Mouse (Mus musculus) limb, embryonic 11.5 days (tissue): ENCODE data around the gene Ube2d3. TPM values are rescaled to one million over a fixed set of nuclear protein-coding genes. Genes with fewer than 3 reads are reported as not detected.

ENCODE experiments used
- ATAC-seq: fragments of 200-750 bp; cut with Nextera tagmentation; 2 replicates; pipeline ENCODE4 v1.8.0; 2017; ENCODE audit warnings: low read depth; ENCODE audit not compliant: insufficient number of reproducible peaks, low FRiP score, low TSS enrichment
- DNase-seq: peaks from one replicate; pipeline ENCODE4 v3.0.0-alpha.2; 2015; ENCODE audit warnings: low spot score
- H3K27ac ChIP-seq: fragments of 300-500 bp; sonication (generic); replicated peaks from 2 replicates; pipeline ENCODE4 v1.5.1; 2014; ENCODE audit warnings: low read depth, mild to moderate bottlenecking, low read length
- H3K27me3 ChIP-seq: fragments of 300-500 bp; sonication (generic); 2 replicates; pipeline ENCODE4 v1.6.1; 2014; ENCODE audit warnings: mild to moderate bottlenecking, low read length, mixed read lengths; ENCODE audit not compliant: control insufficient read depth, insufficient read depth
- H3K36me3 ChIP-seq: fragments of 300-500 bp; sonication (generic); 2 replicates; pipeline ENCODE4 v1.6.1; 2014; ENCODE audit warnings: mild to moderate bottlenecking, low read length, moderate library complexity, mixed read lengths; ENCODE audit not compliant: control insufficient read depth, insufficient read depth
- H3K4me1 ChIP-seq: fragments of 300-500 bp; sonication (generic); 2 replicates; pipeline ENCODE4 v1.6.1; 2014; ENCODE audit warnings: low read length, mixed read lengths; ENCODE audit not compliant: control insufficient read depth, insufficient read depth
- H3K4me2 ChIP-seq: fragments of 300-500 bp; sonication (generic); 2 replicates; pipeline ENCODE4 v1.6.1; 2014; ENCODE audit warnings: low read depth, mild to moderate bottlenecking, moderate library complexity; ENCODE audit not compliant: severe bottlenecking
- H3K4me3 ChIP-seq: fragments of 300-500 bp; sonication (generic); 2 replicates; pipeline ENCODE4 v1.5.1; 2014; ENCODE audit warnings: low read depth, low read length
- H3K9ac ChIP-seq: fragments of 300-500 bp; sonication (generic); 2 replicates; pipeline ENCODE4 v1.6.1; 2014; ENCODE audit warnings: mild to moderate bottlenecking, low read length
- H3K9me3 ChIP-seq: fragments of 300-500 bp; sonication (generic); 2 replicates; pipeline ENCODE4 v1.6.1; 2016; ENCODE audit warnings: low read length; ENCODE audit not compliant: control insufficient read depth
- WGBS: fragments of 180-500 bp; shearing (Covaris S2); extraction: QIAGEN DNeasy Blood & Tissue Kit; methylation state at CpG from one replicate; pipeline ENCODE4 v1.1.7; 2014; 5-methylcytosine and 5-hydroxymethylcytosine counted together
- polyA plus RNA-seq: library from polyadenylated mRNA; unstranded; fragments of >200 nt; fragmentation: Nextera tagmentation; extraction: Ambion mirVana; gene quantifications from 2 replicates; pipeline ENCODE4 v1.2.1, GENCODE M21; 2014

The Ube2d3 gene
- polyA plus RNA-seq, 1 experiment from 2014 or later, result 639 TPM

DNA sequence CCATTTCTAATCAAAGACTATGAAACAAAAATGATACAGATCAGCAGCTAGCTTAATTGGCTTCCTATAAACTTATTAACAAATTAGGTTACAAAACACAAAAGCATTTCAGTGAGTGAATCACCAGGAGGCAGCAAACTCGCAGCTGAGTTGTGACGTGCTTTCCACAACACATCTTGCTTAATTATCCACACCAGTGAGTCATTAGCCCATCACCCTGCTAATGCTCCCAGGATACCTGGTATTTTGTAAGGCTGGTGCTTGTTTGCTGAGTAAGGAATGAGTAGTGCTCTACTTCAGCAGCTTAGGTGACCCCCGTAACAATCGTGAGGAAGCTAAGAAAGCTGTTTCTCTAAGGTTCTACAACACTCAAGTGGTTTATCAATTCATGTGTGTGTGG is 33.4 kb upstream of the Ube2d3 start:
- no peaks in the 10 kb centered on the region for H3K9me3 ChIP-seq
- H3K4me1 ChIP-seq, result no peaks in the 10 kb centered on the region
- no peak for ATAC-seq
- no peak overlapping the region for H3K4me3 ChIP-seq
- peaks cover 5% of the 10 kb centered on the region; the same call in 1 of the 2 replicates for H3K36me3 ChIP-seq
- no peak for DNase-seq
- no peak overlapping the region for H3K27ac ChIP-seq
- H3K4me2 ChIP-seq, result no peak overlapping the region
- 79% methylated on average over 4 of the region's 4 CpGs for WGBS
- no peak overlapping the region for H3K9ac ChIP-seq
- H3K27me3 ChIP-seq, result no peaks in the 10 kb centered on the region

- ATAC-seq (no peak), DNase-seq (no peak)
- WGBS, result 87% methylated on average over 9 of the region's 9 CpGs
- H3K27ac ChIP-seq, result no peak overlapping the region
- H3K36me3 ChIP-seq, result peaks cover 6% of the 10 kb centered on the region; the same call in 1 of the 2 replicates
- no peaks in the 10 kb centered on the region for H3K27me3 ChIP-seq
- no peak overlapping the region for H3K9ac ChIP-seq
- no peak overlapping the region for H3K4me2 ChIP-seq
- H3K4me3 ChIP-seq, result no peak overlapping the region
- no peaks in the 10 kb centered on the region for H3K9me3 ChIP-seq
- no peaks in the 10 kb centered on the region for H3K4me1 ChIP-seq
These were observed 30.6 kb upstream of the Ube2d3 start for GRCm38 (mm10) chr3:135407351-135407750.

- H3K9ac ChIP-seq, result no peak overlapping the region
- no peak overlapping the region for H3K4me3 ChIP-seq
- no peak for ATAC-seq
- no peak overlapping the region for H3K27ac ChIP-seq
- 94% methylated on average over 5 of the region's 5 CpGs for WGBS
- H3K4me2 ChIP-seq, result no peak overlapping the region
- no peaks in the 10 kb centered on the region for H3K4me1 ChIP-seq
- H3K27me3 ChIP-seq, result no peaks in the 10 kb centered on the region
- H3K9me3 ChIP-seq, result no peaks in the 10 kb centered on the region
- H3K36me3 ChIP-seq, result peaks cover 6% of the 10 kb centered on the region; the same call in 1 of the 2 replicates
- no peak for DNase-seq
These were observed 28.7 kb upstream of the Ube2d3 start for GRCm38 (mm10) chr3:135409219-135409618.

DNA sequence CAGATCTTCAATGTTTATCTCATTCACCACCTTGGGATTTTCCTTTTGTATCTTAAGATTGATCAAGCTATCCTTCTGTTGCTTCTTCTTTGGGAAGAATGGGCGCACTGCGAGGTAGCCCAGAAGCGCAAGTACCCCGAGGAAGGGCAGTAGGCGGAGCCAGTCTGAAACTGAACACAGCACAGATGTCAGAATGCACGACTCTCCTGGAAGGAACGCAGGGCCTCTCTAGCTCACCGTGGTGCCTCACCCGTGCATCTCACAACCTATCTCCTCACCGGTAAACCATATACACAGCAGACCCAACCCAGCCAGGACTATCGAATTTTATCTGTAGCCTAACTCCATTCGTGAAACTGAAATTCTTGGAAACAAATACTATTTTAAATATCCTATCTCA is 26.9 kb upstream of the Ube2d3 start:
- no peak for ATAC-seq
- 92% methylated on average over 12 of the region's 12 CpGs for WGBS
- H3K27ac ChIP-seq, result no peak overlapping the region

DNA sequence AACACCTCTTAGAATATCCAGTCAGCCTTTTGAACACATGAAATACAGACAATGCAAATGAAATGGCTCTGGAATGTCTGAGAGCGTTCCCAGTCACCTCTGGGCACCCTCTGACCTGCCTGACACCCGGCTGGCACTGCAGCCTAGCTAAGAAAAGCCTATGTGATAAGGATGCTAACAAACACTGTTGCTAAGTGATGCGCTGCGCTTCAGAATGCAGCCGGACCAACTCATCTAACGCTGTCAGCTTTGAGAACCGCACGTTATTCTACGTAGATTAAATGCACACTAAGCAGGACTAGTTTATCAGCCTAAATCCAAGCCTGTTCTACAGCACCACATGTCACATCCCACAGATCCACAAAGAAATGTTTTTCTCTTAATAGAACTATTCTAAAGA is 26.1 kb upstream of the Ube2d3 start:
- Histone ChIP-seq H3K4me3 (no peak overlapping the region), H3K4me1 (no peaks in the 10 kb centered on the region), H3K9ac (no peak overlapping the region), H3K4me2 (no peak overlapping the region), H3K27me3 (no peaks in the 10 kb centered on the region), H3K27ac (no peak overlapping the region), H3K9me3 (no peaks in the 10 kb centered on the region), H3K36me3 (peaks cover 8% of the 10 kb centered on the region; the same call in 1 of the 2 replicates)
- 86% methylated on average over 9 of the region's 9 CpGs for WGBS
- ATAC-seq, result no peak
- no peak for DNase-seq

More for the DNA sequence above, 26.9 kb upstream of the Ube2d3 start:
- H3K4me3 ChIP-seq, result no peak overlapping the region
- DNase-seq, result no peak
- H3K4me2 ChIP-seq, result no peak overlapping the region
- no peaks in the 10 kb centered on the region for H3K4me1 ChIP-seq
- H3K36me3 ChIP-seq, result peaks cover 6% of the 10 kb centered on the region; the same call in 1 of the 2 replicates
- no peaks in the 10 kb centered on the region for H3K9me3 ChIP-seq
- H3K27me3 ChIP-seq, result no peaks in the 10 kb centered on the region
- H3K9ac ChIP-seq, result no peak overlapping the region

DNA sequence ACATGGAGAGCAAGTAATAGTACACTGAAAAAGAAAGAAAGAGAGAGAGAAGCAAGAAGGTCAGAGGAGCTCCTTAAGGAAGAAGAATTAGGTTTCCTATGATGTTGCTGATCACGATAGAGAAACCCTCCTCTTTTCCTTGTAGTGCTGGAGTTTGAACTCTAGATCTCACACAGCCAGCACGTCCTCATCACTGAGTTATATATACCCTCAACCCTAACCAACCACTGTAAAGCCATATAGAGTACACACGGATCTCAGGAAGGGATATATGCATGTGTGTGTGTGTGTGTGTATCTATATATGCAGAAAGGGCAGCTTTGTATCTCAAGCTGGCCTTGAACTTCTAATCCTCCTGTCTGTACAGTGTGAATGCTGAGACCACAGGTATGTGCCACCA is 20.7 kb upstream of the Ube2d3 start:
- WGBS, result 86% methylated on average over 3 of the region's 3 CpGs

GRCm38 (mm10) chr3:135417799-135418198 is 20.1 kb upstream of the Ube2d3 start:
- H3K27me3 ChIP-seq, result no peaks in the 10 kb centered on the region

More for the DNA sequence above, 20.7 kb upstream of the Ube2d3 start:
- Histone ChIP-seq H3K9me3 (no peaks in the 10 kb centered on the region), H3K36me3 (peaks cover 2% of the 10 kb centered on the region; the same call in 1 of the 2 replicates), H3K9ac (no peak overlapping the region), H3K4me3 (no peak overlapping the region), H3K27me3 (no peaks in the 10 kb centered on the region), H3K4me2 (no peak overlapping the region), H3K27ac (no peak overlapping the region), H3K4me1 (no peaks in the 10 kb centered on the region)
- ATAC-seq (no peak), DNase-seq (no peak)

DNA sequence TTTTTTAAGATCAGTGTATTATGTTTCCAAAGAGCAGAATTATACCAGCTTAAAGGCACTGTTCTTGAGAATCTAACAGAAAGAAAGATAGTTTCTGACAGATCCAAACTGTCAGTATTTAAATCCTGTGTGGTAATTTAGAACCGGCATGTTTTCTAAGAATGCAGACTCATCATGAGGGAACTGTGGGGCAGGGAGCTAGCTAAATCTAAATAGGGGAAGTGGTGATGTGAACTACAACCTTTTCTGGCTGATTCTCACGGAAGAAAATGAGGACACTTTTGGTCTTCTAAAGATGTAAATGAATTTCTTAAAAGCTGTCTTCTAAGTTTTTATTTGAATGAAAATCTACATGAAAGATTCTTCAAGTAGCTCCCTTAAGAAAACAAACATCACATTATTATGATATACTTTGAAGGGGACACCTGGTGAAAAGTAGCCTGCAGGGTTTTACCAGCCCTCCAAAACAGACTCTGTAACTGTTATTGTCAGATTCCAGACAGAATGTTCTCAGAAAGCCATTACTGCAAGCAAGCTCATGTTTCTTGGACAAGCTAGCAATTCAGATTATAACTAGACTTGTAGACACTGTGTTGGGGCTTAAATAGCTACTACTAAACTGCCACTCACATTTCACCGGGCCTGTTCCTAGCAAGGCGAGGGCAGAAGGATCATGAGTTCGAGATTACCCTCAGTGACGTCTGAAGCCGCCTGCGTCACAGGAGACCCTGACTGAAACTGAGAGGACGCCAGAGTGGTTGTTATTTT is 17.2 kb upstream of the Ube2d3 start:
- Histone ChIP-seq H3K27ac (no peak overlapping the region), H3K4me3 (no peak overlapping the region), H3K4me1 (peaks cover 4% of the 10 kb centered on the region; the same call in 1 of the 2 replicates), H3K4me2 (no peak overlapping the region), H3K36me3 (peaks cover 2% of the 10 kb centered on the region; the same call in 1 of the 2 replicates), H3K27me3 (no peaks in the 10 kb centered on the region), H3K9ac (no peak overlapping the region), H3K9me3 (no peaks in the 10 kb centered on the region)
- ATAC-seq (no peak), DNase-seq (no peak)
- 88% methylated on average over 9 of the region's 9 CpGs for WGBS

More at GRCm38 (mm10) chr3:135417799-135418198, 20.1 kb upstream of the Ube2d3 start:
- Histone ChIP-seq H3K4me1 (no peaks in the 10 kb centered on the region), H3K9ac (no peak overlapping the region), H3K27ac (no peak overlapping the region), H3K9me3 (no peaks in the 10 kb centered on the region), H3K36me3 (peaks cover 2% of the 10 kb centered on the region; the same call in 1 of the 2 replicates), H3K4me2 (no peak overlapping the region), H3K4me3 (no peak overlapping the region)
- 87% methylated on average over 3 of the region's 3 CpGs for WGBS
- ATAC-seq (no peak), DNase-seq (no peak)
